Mouse (Mus musculus): Measurements from ENCODE around the gene Trpc3. TPM values are rescaled to one million over a fixed set of nuclear protein-coding genes. Genes with fewer than 3 reads are reported as not detected.
A peak's percentile ranks its signal among the peaks of the same experiment; 100 is the strongest.
"Not testable (repeated sequence)": the region's sequence is repeated elsewhere in the genome, so short reads cannot be mapped to it uniquely, and the experiment has no call there.

Trpc3 gene
- polyA plus RNA-seq, 1 experiment = not detected

DNA sequence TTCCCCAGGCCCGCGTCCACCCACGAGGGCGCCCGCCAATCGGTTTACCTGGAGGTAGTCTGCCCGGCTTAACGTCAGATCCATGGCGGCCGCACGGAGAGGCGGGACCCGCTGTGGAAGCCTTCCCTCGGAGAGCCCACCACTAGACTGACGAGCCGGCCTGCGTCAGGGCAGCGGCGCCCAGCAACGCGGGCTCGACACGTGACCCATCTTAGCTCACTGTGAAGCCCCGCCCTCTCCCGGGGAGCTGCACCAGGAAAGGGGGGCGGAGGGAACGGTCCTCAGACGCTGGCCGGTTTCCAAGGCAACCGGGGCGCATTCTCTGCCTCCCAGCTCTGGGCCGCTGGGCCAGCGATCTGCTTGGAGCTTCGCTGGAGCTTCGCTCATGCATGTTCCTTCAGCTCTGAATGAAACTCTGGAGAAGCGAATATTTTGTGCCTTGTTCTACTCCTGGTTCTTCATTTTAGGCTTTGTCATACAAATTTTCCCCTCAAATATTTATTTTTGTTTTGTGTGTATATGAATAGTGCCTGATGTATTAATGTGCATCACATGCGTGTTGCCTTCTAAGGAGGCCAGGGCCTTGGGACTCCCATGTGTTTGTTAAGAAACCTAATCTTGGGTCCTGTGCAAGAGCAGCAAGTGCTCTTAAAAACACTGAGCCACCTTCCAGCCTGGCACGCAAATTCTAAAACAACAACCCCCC lies 76.6 kb downstream of the Trpc3 start, which contains the start of gene Bbs7:
Gene Bbs7, minus strand, starts transcription at position 276 of the 706 bp plus-strand sequence.
- no peaks in the 10 kb centered on the region for H3K9me3 ChIP-seq (ENCODE audit: control insufficient read depth, low read length)
- peaks cover 15% of the 10 kb centered on the region for H3K4me1 ChIP-seq (ENCODE audit: control insufficient read depth)
- peak within 1 kb of the TSS; percentile 73 for H3K4me3 ChIP-seq (replicated peaks)
- H3K36me3 ChIP-seq (ENCODE audit: control insufficient read depth) = no peaks in the 10 kb centered on the region
- no peak for TF ChIP-seq GATA1 (IDR thresholded peaks at IDR 0.05; ENCODE audit: low read length)
- TF ChIP-seq TAL1 (IDR thresholded peaks at IDR 0.05; ENCODE audit: low read length) = no peak
- H3K27me3 ChIP-seq (ENCODE audit: control insufficient read depth) = no peaks in the 10 kb centered on the region

DNA sequence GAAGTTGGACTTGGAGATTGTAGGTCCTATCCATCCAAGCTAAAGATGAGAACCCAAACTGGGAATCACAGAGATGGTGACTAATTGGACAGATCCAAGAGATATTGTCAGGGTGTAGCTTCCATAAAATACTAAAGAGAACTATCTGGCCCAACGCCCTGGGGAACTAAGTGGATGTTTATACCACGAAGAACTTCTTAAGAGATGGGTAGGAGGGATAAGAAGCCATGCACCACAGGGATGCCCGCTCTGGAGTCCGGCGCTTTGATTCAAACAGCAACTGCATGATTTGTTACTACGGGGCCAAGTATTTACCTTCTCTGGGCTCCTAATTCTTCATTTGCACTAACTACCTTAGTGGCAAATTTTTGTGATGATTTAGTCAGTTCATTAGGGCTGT lies 77.3 kb downstream of the Trpc3 start:
- H3K4me3 ChIP-seq (replicated peaks) = peak overlapping the region; percentile 73
- H3K9me3 ChIP-seq (ENCODE audit: control insufficient read depth, low read length) = no peaks in the 10 kb centered on the region
- H3K27me3 ChIP-seq (ENCODE audit: control insufficient read depth) = no peaks in the 10 kb centered on the region
- peaks cover 15% of the 10 kb centered on the region for H3K4me1 ChIP-seq (ENCODE audit: control insufficient read depth)
- no peaks in the 10 kb centered on the region for H3K36me3 ChIP-seq (ENCODE audit: control insufficient read depth)
- TF ChIP-seq TAL1 (IDR thresholded peaks at IDR 0.05; ENCODE audit: low read length) = no peak
- TF ChIP-seq GATA1 (IDR thresholded peaks at IDR 0.05; ENCODE audit: low read length) = no peak

DNA sequence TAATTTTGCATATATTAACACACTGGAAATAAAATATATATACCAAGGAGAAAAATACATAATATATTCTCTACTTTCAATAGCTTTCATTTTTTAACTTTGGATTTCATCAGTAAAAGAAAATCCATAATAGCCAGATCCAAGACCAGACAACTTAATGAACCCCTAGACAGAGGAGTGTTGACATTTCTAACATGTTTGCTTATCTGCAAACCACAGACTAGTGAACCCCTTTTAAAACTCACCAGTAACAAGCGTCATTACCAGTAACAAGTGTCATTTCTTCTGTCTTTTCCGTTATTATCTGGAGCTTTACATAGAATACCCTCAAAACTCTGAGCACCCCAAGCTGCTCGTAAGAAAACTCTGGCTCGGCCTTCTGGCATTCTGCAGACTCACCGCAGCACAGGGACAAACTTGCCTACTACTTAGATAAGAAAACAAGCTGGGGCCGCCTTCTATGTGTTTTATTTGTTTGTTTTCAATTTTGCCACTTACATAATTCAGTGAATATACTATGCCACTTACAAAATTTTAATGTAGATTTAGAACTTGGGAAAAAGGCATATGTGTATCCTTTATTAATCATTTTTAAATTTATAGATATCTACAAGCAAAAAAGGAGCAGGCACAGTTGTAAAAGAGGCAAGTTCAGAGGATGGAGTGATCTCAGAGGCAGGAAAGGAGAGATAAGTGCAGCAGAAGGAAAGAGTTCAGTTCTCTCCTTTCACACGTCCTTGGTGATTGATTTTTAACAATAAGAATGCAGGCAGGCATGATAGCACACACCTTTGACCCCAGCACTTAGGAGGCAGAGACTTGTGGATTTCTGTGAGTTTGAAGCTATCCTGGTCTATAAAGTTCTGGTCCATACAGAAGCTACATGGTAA lies 83.8 kb downstream of the Trpc3 start:
- TF ChIP-seq GATA1 (IDR thresholded peaks at IDR 0.05; ENCODE audit: low read length) (no peak), TAL1 (IDR thresholded peaks at IDR 0.05; ENCODE audit: low read length) (no peak)
- Histone ChIP-seq H3K27me3 (ENCODE audit: control insufficient read depth) (no peaks in the 10 kb centered on the region), H3K36me3 (ENCODE audit: control insufficient read depth) (no peaks in the 10 kb centered on the region), H3K4me1 (ENCODE audit: control insufficient read depth) (peaks cover 17% of the 10 kb centered on the region), H3K4me3 (replicated peaks) (peak overlapping the region; percentile 34), H3K9me3 (ENCODE audit: control insufficient read depth, low read length) (no peaks in the 10 kb centered on the region)

DNA sequence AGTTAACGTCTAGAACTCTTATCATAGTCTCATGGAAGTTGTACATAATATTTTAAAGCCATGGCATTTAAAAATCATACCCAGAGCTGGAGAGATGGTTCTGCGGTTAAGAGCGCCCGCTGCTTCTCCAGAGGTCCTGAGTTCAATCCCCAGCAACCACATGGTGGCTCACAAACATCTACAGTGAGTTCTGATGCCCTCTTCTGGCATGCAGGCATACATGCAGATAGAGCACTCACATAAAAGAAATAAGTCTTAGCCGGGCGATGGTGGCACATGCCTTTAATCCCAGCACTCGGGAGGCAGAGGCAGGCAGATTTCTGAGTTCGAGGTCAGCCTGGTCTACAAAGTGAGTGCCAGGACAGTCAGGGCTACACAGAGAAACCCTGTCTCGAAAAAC lies 90.2 kb downstream of the Trpc3 start:
- H3K27me3 ChIP-seq (ENCODE audit: control insufficient read depth); H3K36me3 ChIP-seq (ENCODE audit: control insufficient read depth); H3K9me3 ChIP-seq (ENCODE audit: control insufficient read depth, low read length); H3K4me1 ChIP-seq (ENCODE audit: control insufficient read depth); H3K4me3 ChIP-seq (replicated peaks): not testable (repeated sequence)

DNA sequence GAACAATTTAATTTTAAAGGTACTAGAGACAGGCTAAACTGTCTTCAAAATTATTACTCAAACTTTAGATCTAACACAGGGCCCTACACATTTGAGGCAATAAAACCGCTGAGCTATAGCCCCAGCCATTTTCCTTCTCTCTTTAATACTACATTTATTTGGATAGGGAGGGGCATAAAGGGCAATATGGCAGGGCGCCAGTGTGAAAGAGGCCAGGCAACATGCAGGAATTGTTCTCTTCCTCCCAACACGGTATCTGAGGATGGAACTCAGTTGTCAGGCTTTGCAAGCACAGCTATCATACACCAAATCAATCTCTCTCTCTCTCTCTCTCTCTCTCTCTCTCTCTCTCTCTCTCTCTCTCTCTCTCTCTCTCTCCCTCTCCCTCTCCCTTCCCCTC lies 91.2 kb downstream of the Trpc3 start:
- no peaks in the 10 kb centered on the region for H3K9me3 ChIP-seq (ENCODE audit: control insufficient read depth, low read length)
- no peak for TF ChIP-seq GATA1 (IDR thresholded peaks at IDR 0.05; ENCODE audit: low read length)
- no peaks in the 10 kb centered on the region for H3K36me3 ChIP-seq (ENCODE audit: control insufficient read depth)
- no peaks in the 10 kb centered on the region for H3K4me1 ChIP-seq (ENCODE audit: control insufficient read depth)
- H3K27me3 ChIP-seq (ENCODE audit: control insufficient read depth) = no peaks in the 10 kb centered on the region
- H3K4me3 ChIP-seq (replicated peaks) = no peak overlapping the region

DNA sequence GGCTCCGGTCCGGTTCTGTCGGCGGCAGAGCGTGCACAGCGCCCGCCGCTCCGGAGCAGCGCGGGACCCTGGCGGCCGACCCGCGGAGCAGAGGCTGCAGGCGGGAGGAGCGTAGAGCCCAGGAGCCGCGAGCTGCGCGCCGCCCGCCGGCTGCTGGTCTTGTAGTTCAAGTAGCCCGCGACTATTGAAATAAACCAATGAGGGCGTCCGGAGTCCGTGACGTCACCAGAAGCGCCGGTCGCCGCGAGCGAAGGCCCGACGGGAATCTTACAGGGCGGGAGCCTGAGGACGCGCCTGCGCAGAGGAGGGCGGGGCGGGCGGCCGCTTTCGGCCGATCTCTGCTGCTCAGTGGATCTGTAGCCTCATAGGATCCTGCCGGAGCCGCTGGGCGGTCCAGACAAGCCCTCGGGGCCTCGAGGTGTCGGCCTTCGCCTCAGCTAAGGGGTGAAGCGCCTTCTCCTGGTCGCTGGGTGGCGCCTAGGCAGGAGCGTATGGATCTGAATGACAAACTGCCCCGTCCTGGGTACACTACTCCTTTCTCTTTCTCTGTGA lies 118.1 kb downstream of the Trpc3 start, which contains the start of gene Ccna2:
Gene Ccna2, minus strand, starts transcription at position 324 of the 552 bp plus-strand sequence.
- peaks cover 33% of the 10 kb centered on the region for H3K4me1 ChIP-seq (ENCODE audit: control insufficient read depth)
- H3K36me3 ChIP-seq (ENCODE audit: control insufficient read depth) = peaks cover 45% of the 10 kb centered on the region
- H3K9me3 ChIP-seq (ENCODE audit: control insufficient read depth, low read length) = no peaks in the 10 kb centered on the region
- 0 out of 2 replicates have a peak, but pooled peaks cover 2% of the 10 kb centered on the region for H3K27me3 ChIP-seq (ENCODE audit: control insufficient read depth)
- peak within 1 kb of the TSS; percentile 100 for H3K4me3 ChIP-seq (replicated peaks)
- no peak for TF ChIP-seq TAL1 (IDR thresholded peaks at IDR 0.05; ENCODE audit: low read length)
- no peak for TF ChIP-seq GATA1 (IDR thresholded peaks at IDR 0.05; ENCODE audit: low read length)

DNA sequence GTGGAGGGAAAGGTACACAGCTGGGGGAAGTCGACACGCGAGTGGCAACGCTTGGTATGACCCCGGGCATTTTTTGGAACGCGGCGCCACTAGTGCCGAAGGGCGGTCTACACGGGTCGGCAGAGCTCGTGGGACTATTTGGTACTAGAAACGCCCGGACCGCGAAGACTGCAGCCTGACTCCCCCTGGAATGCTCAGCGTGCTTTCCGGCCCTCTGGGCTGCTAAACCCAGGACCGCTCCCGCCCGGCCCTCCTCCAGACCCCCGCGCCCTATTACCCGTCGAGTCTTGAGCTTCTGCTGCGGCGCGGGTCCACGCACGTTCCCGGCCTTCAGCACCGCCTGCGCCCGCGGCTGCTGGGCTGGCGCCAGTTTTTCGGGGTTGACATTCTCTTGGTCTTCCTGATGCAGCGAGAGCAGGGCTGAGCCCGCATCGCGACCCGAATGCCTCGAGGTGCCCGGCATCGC lies 118.6 kb downstream of the Trpc3 start:
- Histone ChIP-seq H3K9me3 (ENCODE audit: control insufficient read depth, low read length) (no peaks in the 10 kb centered on the region), H3K4me1 (ENCODE audit: control insufficient read depth) (peaks cover 38% of the 10 kb centered on the region), H3K4me3 (replicated peaks) (peak overlapping the region; percentile 100), H3K36me3 (ENCODE audit: control insufficient read depth) (peaks cover 51% of the 10 kb centered on the region), H3K27me3 (ENCODE audit: control insufficient read depth) (0 out of 2 replicates have a peak, but pooled peaks cover 2% of the 10 kb centered on the region)
- TF ChIP-seq GATA1 (IDR thresholded peaks at IDR 0.05; ENCODE audit: low read length) (no peak), TAL1 (IDR thresholded peaks at IDR 0.05; ENCODE audit: low read length) (no peak)

Other genes starting within 250 kb of the Trpc3 start
- gene Anxa5, start 214.3 kb downstream of the Trpc3 start, polyA plus RNA-seq (2012) = 0.43 and 0.68 TPM in 2 replicates
- not detected in 2 replicates for gene 1810062G17Rik, start 214.2 kb downstream of the Trpc3 start, polyA plus RNA-seq (2012)
- not detected in 2 replicates for gene Gm11549, start 168.4 kb downstream of the Trpc3 start, polyA plus RNA-seq (2012)
- gene Exosc9, start 137.6 kb downstream of the Trpc3 start, polyA plus RNA-seq (2012) = 0.22 and 0.24 TPM in 2 replicates
- 32.0 and 52.0 TPM in 2 replicates for gene Ccna2, start 118.0 kb downstream of the Trpc3 start, polyA plus RNA-seq (2012)
- gene Bbs7, start 76.7 kb downstream of the Trpc3 start, polyA plus RNA-seq (2012) = 0.04 and 0.06 TPM in 2 replicates
- gene 4932438A13Rik, start 172.9 kb upstream of the Trpc3 start, polyA plus RNA-seq (2012) = 0.05 and 0.08 TPM in 2 replicates